ENCODE assay signal across 33 mouse cellular contexts in the genomic region with DNA sequence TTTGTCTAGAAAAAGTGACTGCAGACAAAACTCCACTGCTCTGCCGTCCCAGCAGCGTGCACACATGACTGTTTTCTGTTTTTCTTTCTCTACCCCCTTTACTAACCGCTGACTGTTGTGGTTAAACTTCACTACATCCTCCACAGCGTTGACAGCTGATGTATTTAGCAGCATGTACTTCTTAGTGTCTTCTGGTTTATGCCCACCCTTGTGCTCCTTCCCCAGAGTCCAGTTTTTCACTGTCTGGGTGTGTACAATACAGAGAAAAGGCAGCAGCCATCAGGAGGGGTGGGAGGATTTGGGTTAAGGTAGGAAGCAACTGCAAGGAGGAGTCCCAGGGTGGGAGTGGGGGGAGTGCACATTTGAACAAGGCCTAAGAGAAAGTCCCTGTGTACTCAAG. TPM values are rescaled to one million over a fixed set of nuclear protein-coding genes. Genes with fewer than 3 reads are reported as not detected.
DNase-seq lines count a peak whose midpoint lies in the region; ATAC-seq and TF ChIP-seq lines count a peak whose summit lies in the region.
"Had no signal": no experiment of that assay in that cellular context is flagged by ENCODE, and none has a peak within 500 bp of the region (broad histone marks: within the 10 kb centered on the region; RNA-seq: fewer than 3 reads in every experiment).

No protein-coding gene starts in this region.

- 25% methylated on average over 4 of the region's 4 CpGs for WGBS in liver, postnatal 0 days (ENCODE audit: insufficient replicate concordance)
- WGBS in embryonic facial prominence, embryonic 10.5 days, result 50% methylated on average over 4 of the region's 4 CpGs

- DNase-seq in liver, postnatal 0 days, result no peak
- DNase-seq in liver, result no peak
- DNase-seq in embryonic facial prominence, embryonic 10.5 days (ENCODE audit: low spot score), result no peak
- DNase-seq in thymus, postnatal 0 days (ENCODE audit: low spot score), result peak; percentile 83
- no peak for DNase-seq in adrenal gland, adult 2 months
- no peak for DNase-seq in layer of hippocampus, postnatal 36 days
- DNase-seq: adrenal gland, postnatal 25 days; cerebellum, adult 11-12 months; cerebellum, adult 9-11 months; gastrocnemius, postnatal 25 days; heart, adult 11 months; kidney, adult 11 months; kidney, postnatal 14 days; layer of hippocampus, adult 9-11 months; lung, adult 18-20 months; lung, postnatal 4 days; right cerebral cortex, adult 18-20 months had no signal

- H3K4me1 ChIP-seq in liver, postnatal 0 days (ENCODE audit: insufficient read depth), result no peaks in the 10 kb centered on the region
- peaks cover 69% of the 10 kb centered on the region for H3K4me1 ChIP-seq in embryonic facial prominence, embryonic 10.5 days
- H3K4me1 ChIP-seq: limb, embryonic 13.5 days; midbrain, embryonic 13.5 days; neural tube, embryonic 15.5 days had no signal

- H3K9ac ChIP-seq in liver, postnatal 0 days (replicated peaks), result no peak overlapping the region
- H3K9ac ChIP-seq: heart, embryonic 15.5 days; hindbrain, embryonic 12.5 days; limb, embryonic 13.5 days; liver, embryonic 12.5 days; midbrain, embryonic 13.5 days; neural tube, embryonic 15.5 days had no signal

- peaks cover 52% of the 10 kb centered on the region for H3K27me3 ChIP-seq in liver, postnatal 0 days (ENCODE audit: insufficient read depth, low read length)
- H3K27me3 ChIP-seq in embryonic facial prominence, embryonic 10.5 days (replicated peaks; ENCODE audit: low read depth, poor library complexity, severe bottlenecking), result peaks cover 89% of the 10 kb centered on the region
- H3K27me3 ChIP-seq: CH12.LX had no signal

- no peak overlapping the region for H3K4me2 ChIP-seq in liver, postnatal 0 days (ENCODE audit: low read depth, low read length)
- H3K4me2 ChIP-seq: heart, embryonic 15.5 days; hindbrain, embryonic 12.5 days; limb, embryonic 13.5 days; liver, embryonic 12.5 days; midbrain, embryonic 13.5 days; neural tube, embryonic 15.5 days had no signal

- TF ChIP-seq CTCF in liver, postnatal 0 days (IDR thresholded peaks at IDR 0.05; ENCODE audit: low read depth), result no peak

- 0 out of 2 replicates have a peak, but pooled peaks have one; percentile 15 for ATAC-seq in liver, postnatal 0 days
- no peak for ATAC-seq in megakaryocyte, adult 5-6 weeks (ENCODE audit: poor library complexity, severe bottlenecking)
- ATAC-seq: hindbrain, postnatal 0 days; lung, postnatal 0 days; midbrain, embryonic 13.5 days had no signal

- H3K4me3 ChIP-seq in liver, postnatal 0 days (ENCODE audit: low read depth, low read length), result no peak overlapping the region
- H3K4me3 ChIP-seq in embryonic facial prominence, embryonic 10.5 days, result no peak overlapping the region
- H3K4me3 ChIP-seq: heart, embryonic 10.5 days; heart, embryonic 15.5 days; hindbrain, embryonic 12.5 days; left cerebral cortex, adult 2 months; limb, embryonic 13.5 days; liver, embryonic 12.5 days; midbrain, embryonic 13.5 days; neural tube, embryonic 15.5 days had no signal

- H3K9me3 ChIP-seq in liver, postnatal 0 days (ENCODE audit: low read length), result no peaks in the 10 kb centered on the region
- no peaks in the 10 kb centered on the region for H3K9me3 ChIP-seq in embryonic facial prominence, embryonic 10.5 days
- H3K9me3 ChIP-seq: heart, embryonic 10.5 days; heart, embryonic 15.5 days; hindbrain, embryonic 12.5 days; limb, embryonic 13.5 days; liver, embryonic 12.5 days; midbrain, embryonic 13.5 days; neural tube, embryonic 15.5 days had no signal

- H3K27ac ChIP-seq in liver, postnatal 0 days (ENCODE audit: low read depth), result 0 out of 2 replicates have a peak overlapping the region, but pooled peaks have one; percentile 44
- H3K27ac ChIP-seq in embryonic facial prominence, embryonic 10.5 days (replicated peaks), result 0 out of 2 replicates have a peak overlapping the region, but pooled peaks have one; percentile 21
- H3K27ac ChIP-seq: heart, embryonic 10.5 days; heart, embryonic 15.5 days; hindbrain, embryonic 12.5 days; hindbrain, postnatal 0 days; left cerebral cortex, adult 2 months; limb, embryonic 13.5 days; liver, embryonic 12.5 days; midbrain, embryonic 13.5 days; neural tube, embryonic 15.5 days had no signal

- no peak for TF ChIP-seq EP300 in liver, postnatal 0 days (IDR thresholded peaks at IDR 0.05; ENCODE audit: low read depth)

- no peaks in the 10 kb centered on the region for H3K36me3 ChIP-seq in liver, postnatal 0 days (replicated peaks; ENCODE audit: insufficient read depth, low read length)
- H3K36me3 ChIP-seq in embryonic facial prominence, embryonic 10.5 days (replicated peaks), result no peaks in the 10 kb centered on the region
- H3K36me3 ChIP-seq: heart, embryonic 10.5 days; heart, embryonic 15.5 days; hindbrain, embryonic 12.5 days; limb, embryonic 13.5 days; liver, embryonic 12.5 days; midbrain, embryonic 13.5 days; neural tube, embryonic 15.5 days had no signal

RNA-seq across cellular contexts. Expression of a gene that starts 5.0 kb away (rescaled TPM):
- polyA plus RNA-seq in liver, postnatal 0 days (2015; fragmentation: Nextera tagmentation; extraction: Ambion mirVana), result 0.06 and 0.09 TPM in 2 replicates
- 46.1 and 69.6 TPM in 2 replicates for polyA plus RNA-seq in embryonic facial prominence, embryonic 10.5 days (2016; fragmentation: Nextera tagmentation; extraction: Ambion mirVana)
- 0.12 and 0.44 TPM in 2 replicates for polyA plus RNA-seq in thymus, postnatal 0 days (2015; fragmentation: Nextera tagmentation; extraction: Ambion mirVana)
- under 1 TPM; 0.14 to 0.31 TPM for total RNA-seq in adrenal gland, adult 2 months (2021)
- polyA plus RNA-seq in adrenal gland, adult 2 months (2012; rRNA removed), result 0.26 and 1.2 TPM in 2 replicates
- 10 to 100 TPM; 15.0 to 16.2 TPM for total RNA-seq in layer of hippocampus, postnatal 36 days (2021)
- total RNA-seq in megakaryocyte, adult 5-6 weeks (2015), result not detected in 2 replicates
- not detected in 2 replicates for total RNA-seq in megakaryocyte, adult 5-6 weeks (2017)
- total RNA-seq: megakaryocyte-erythroid progenitor cell, adult 5-6 weeks; monocyte, adult 5-6 weeks had no signal
- polyA plus RNA-seq: hindbrain, postnatal 0 days; kidney, embryonic 14.5 days; lung, postnatal 0 days had no signal

RNA-seq across cellular contexts. Expression of a gene that starts 23.7 kb away (rescaled TPM):
- not detected in 2 replicates for polyA plus RNA-seq in liver, postnatal 0 days (2015; fragmentation: Nextera tagmentation; extraction: Ambion mirVana)
- 33.3 and 38.4 TPM in 2 replicates for polyA plus RNA-seq in embryonic facial prominence, embryonic 10.5 days (2016; fragmentation: Nextera tagmentation; extraction: Ambion mirVana)
- 0.05 TPM in 1 of 2 replicates, not detected in the other for polyA plus RNA-seq in thymus, postnatal 0 days (2015; fragmentation: Nextera tagmentation; extraction: Ambion mirVana)
- total RNA-seq in adrenal gland, adult 2 months (2021), result under 1 TPM; 0.26 to 0.28 TPM
- polyA plus RNA-seq in adrenal gland, adult 2 months (2012; rRNA removed), result 0.54 and 0.80 TPM in 2 replicates
- total RNA-seq in layer of hippocampus, postnatal 36 days (2021), result 1 to 10 TPM; 4.9 to 5.3 TPM
- not detected in 2 replicates for total RNA-seq in megakaryocyte, adult 5-6 weeks (2015)
- not detected in 2 replicates for total RNA-seq in megakaryocyte, adult 5-6 weeks (2017)
- total RNA-seq: CH12.LX; gastrocnemius, postnatal 25 days; heart, postnatal 25 days; hindbrain, postnatal 0 days; megakaryocyte-erythroid progenitor cell, adult 5-6 weeks; monocyte, adult 5-6 weeks had no signal
- polyA plus RNA-seq: kidney, embryonic 14.5 days; lung, postnatal 0 days had no signal

Comparison
In these comparisons a context has a peak if more than half of its experiments do, and no peak if none do; other contexts are left out.
1. RNA of a gene that starts 5.0 kb away (polyA plus RNA-seq): 46.1 to 69.6 TPM in embryonic facial prominence, embryonic 10.5 days; 0.26 to 1.2 TPM in adrenal gland, adult 2 months, 0.12 to 0.44 TPM in thymus, postnatal 0 days and 0.06 to 0.09 TPM in liver, postnatal 0 days; every median in the first group is over 10 times any median in the second.
2. RNA of a gene that starts 23.7 kb away (polyA plus RNA-seq): 33.3 to 38.4 TPM in embryonic facial prominence, embryonic 10.5 days; 0.54 to 0.80 TPM in adrenal gland, adult 2 months, 0.05 TPM in thymus, postnatal 0 days and not detected in liver, postnatal 0 days; every median in the first group is over 10 times any median in the second.